Mouse (Mus musculus): ENCODE measurements around the gene H2afz. TPM values are rescaled to one million over a fixed set of nuclear protein-coding genes. Genes with fewer than 3 reads are reported as not detected.

H2afz gene
- polyA plus RNA-seq, 1 experiment from 2014 or later: 3,607 TPM

DNA sequence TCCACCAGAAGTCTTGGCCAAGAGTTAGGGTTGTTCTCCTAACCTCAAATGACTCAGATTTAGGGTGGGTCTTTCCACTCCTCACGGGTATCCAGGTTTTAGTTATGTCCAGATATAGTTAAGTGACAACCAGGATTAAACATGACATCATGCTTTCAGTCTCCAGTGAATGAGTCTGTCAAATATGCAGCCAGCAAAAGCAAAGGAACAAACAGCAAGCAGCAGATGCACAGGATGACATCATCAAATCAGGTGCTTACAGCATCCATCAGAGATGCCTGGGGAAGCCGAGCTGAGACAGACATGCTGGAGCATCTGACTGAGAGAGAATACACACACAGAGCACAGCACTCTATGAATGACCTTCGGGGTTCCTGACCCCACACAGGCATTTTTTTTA, 9.0 kb upstream of the H2afz start:
- ATAC-seq (replicated peaks; ENCODE audit: insufficient number of reproducible peaks, low FRiP score, low TSS enrichment, low read depth) (no peak), DNase-seq (ENCODE audit: low spot score) (no peak)
- Histone ChIP-seq H3K36me3 (replicated peaks; ENCODE audit: control insufficient read depth, insufficient read depth, low read depth, low read length) (no peaks in the 10 kb centered on the region), H3K4me1 (ENCODE audit: control insufficient read depth, insufficient read depth, low read length) (no peaks in the 10 kb centered on the region), H3K27ac (replicated peaks; ENCODE audit: low read depth, low read length) (no peak overlapping the region), H3K9me3 (replicated peaks; ENCODE audit: control insufficient read depth, low read length) (no peaks in the 10 kb centered on the region), H3K4me3 (ENCODE audit: low read depth, low read length) (no peak overlapping the region), H3K9ac (replicated peaks; ENCODE audit: low read length) (no peak overlapping the region), H3K4me2 (ENCODE audit: low read depth, low read length) (no peak overlapping the region), H3K27me3 (ENCODE audit: control insufficient read depth, insufficient read depth, low read length) (no peaks in the 10 kb centered on the region)
- 79% methylated on average over 3 of the region's 3 CpGs for WGBS

DNA sequence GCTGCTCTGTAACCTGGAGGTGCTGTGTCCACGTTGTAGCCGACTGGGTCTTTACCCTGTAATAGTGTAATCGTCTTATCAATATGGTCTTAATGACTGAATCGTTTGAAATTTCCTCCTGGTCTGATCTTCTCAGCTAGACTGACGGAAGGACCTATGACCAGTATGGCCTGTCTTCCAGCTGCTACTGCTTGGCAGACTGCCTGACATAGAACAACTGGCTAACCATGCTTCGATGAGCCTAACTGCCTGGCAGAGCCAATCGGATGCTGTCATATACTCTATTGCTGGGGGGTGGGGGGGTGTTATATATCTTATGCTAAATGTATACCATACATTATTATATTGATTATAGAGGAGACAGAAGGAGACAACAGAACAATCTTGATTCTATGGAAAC, 8.2 kb upstream of the H2afz start:
- H3K36me3 ChIP-seq (replicated peaks; ENCODE audit: control insufficient read depth, insufficient read depth, low read depth, low read length): no peaks in the 10 kb centered on the region
- no peaks in the 10 kb centered on the region for H3K4me1 ChIP-seq (ENCODE audit: control insufficient read depth, insufficient read depth, low read length)
- no peak overlapping the region for H3K27ac ChIP-seq (replicated peaks; ENCODE audit: low read depth, low read length)
- H3K27me3 ChIP-seq (ENCODE audit: control insufficient read depth, insufficient read depth, low read length): no peaks in the 10 kb centered on the region
- no peak overlapping the region for H3K4me3 ChIP-seq (ENCODE audit: low read depth, low read length)
- 85% methylated on average over 7 of the region's 7 CpGs for WGBS
- no peak overlapping the region for H3K4me2 ChIP-seq (ENCODE audit: low read depth, low read length)
- no peak overlapping the region for H3K9ac ChIP-seq (replicated peaks; ENCODE audit: low read length)
- no peaks in the 10 kb centered on the region for H3K9me3 ChIP-seq (replicated peaks; ENCODE audit: control insufficient read depth, low read length)
- no peak for ATAC-seq (replicated peaks; ENCODE audit: insufficient number of reproducible peaks, low FRiP score, low TSS enrichment, low read depth)
- DNase-seq (ENCODE audit: low spot score): no peak

DNA sequence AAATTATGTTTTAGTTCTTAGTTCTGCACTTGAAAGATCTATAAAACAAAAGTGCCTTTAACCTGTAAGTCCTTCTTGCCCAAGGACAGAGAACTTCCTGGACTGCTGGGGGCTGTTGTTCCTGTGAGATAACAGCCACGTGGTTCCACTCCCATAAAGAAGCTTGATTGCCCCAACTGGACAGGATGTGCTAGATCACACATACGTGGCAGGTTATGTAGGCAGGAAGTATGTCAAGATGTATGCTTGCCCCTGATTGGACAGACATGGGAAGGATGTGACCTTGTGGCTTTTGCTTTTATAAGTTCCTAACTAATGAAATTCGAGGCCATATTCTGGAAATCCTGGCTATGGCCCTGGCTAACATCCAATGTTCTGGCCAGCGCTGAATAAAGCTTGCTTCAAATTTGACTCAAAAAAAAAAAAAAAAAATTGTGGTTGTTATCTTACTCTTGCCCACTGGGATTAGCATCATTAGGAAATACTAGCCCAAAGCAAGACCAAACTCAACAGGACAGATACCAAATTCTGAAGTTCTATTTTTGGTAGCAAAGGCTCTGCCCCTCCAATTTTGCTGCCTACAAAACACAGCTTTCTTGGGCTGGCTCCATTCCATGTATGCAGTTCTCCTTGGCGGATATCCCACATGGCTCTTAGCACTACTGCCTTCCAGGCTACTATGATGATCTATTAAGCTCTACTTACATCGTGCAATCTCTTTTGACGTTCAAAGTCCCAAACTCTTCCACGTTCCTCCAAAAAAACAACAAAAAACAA, 3.7 kb upstream of the H2afz start:
- no peak overlapping the region for H3K4me2 ChIP-seq (ENCODE audit: low read depth, low read length)
- no peak overlapping the region for H3K4me3 ChIP-seq (ENCODE audit: low read depth, low read length)
- WGBS: 78% methylated on average over 8 of the region's 8 CpGs
- no peak for ATAC-seq (replicated peaks; ENCODE audit: insufficient number of reproducible peaks, low FRiP score, low TSS enrichment, low read depth)
- no peaks in the 10 kb centered on the region for H3K9me3 ChIP-seq (replicated peaks; ENCODE audit: control insufficient read depth, low read length)
- no peak overlapping the region for H3K27ac ChIP-seq (replicated peaks; ENCODE audit: low read depth, low read length)
- H3K9ac ChIP-seq (replicated peaks; ENCODE audit: low read length): no peak overlapping the region
- H3K36me3 ChIP-seq (replicated peaks; ENCODE audit: control insufficient read depth, insufficient read depth, low read depth, low read length): no peaks in the 10 kb centered on the region
- no peaks in the 10 kb centered on the region for H3K4me1 ChIP-seq (ENCODE audit: control insufficient read depth, insufficient read depth, low read length)
- H3K27me3 ChIP-seq (ENCODE audit: control insufficient read depth, insufficient read depth, low read length): no peaks in the 10 kb centered on the region
- no peak for DNase-seq (ENCODE audit: low spot score)

GRCm38 (mm10) chr3:137861436-137861835, 2.9 kb upstream of the H2afz start:
- Histone ChIP-seq H3K4me3 (ENCODE audit: low read depth, low read length) (no peak overlapping the region), H3K36me3 (replicated peaks; ENCODE audit: control insufficient read depth, insufficient read depth, low read depth, low read length) (no peaks in the 10 kb centered on the region), H3K9me3 (replicated peaks; ENCODE audit: control insufficient read depth, low read length) (no peaks in the 10 kb centered on the region), H3K9ac (replicated peaks; ENCODE audit: low read length) (no peak overlapping the region), H3K27me3 (ENCODE audit: control insufficient read depth, insufficient read depth, low read length) (no peaks in the 10 kb centered on the region), H3K27ac (replicated peaks; ENCODE audit: low read depth, low read length) (no peak overlapping the region), H3K4me1 (ENCODE audit: control insufficient read depth, insufficient read depth, low read length) (no peaks in the 10 kb centered on the region), H3K4me2 (ENCODE audit: low read depth, low read length) (no peak overlapping the region)
- DNase-seq (ENCODE audit: low spot score): no peak
- ATAC-seq (replicated peaks; ENCODE audit: insufficient number of reproducible peaks, low FRiP score, low TSS enrichment, low read depth): no peak
- WGBS: 83% methylated on average over 4 of the region's 4 CpGs

DNA sequence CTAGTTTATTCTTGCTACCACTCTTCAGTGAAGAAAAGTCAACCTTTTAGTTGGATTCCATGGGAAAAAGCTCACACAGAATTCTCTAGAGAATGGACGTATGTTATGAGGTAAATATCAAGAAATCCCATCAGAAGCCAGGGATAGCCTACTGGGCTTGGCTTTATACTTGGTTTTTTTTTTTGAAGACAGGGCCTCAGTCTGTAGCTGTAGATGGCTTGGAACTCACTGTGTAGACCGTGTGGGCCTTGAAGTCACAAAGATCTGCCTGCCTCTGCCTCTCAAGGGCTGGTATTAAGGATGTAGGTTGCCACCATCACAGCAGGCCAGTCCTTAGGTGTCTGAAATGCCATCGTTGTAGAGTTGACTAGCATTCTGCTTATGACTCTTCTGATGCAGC, 1.7 kb upstream of the H2afz start:
- H3K4me2 ChIP-seq (ENCODE audit: low read depth, low read length): no peak overlapping the region
- 94% methylated on average over 3 of the region's 3 CpGs for WGBS
- no peak for DNase-seq (ENCODE audit: low spot score)

DNA sequence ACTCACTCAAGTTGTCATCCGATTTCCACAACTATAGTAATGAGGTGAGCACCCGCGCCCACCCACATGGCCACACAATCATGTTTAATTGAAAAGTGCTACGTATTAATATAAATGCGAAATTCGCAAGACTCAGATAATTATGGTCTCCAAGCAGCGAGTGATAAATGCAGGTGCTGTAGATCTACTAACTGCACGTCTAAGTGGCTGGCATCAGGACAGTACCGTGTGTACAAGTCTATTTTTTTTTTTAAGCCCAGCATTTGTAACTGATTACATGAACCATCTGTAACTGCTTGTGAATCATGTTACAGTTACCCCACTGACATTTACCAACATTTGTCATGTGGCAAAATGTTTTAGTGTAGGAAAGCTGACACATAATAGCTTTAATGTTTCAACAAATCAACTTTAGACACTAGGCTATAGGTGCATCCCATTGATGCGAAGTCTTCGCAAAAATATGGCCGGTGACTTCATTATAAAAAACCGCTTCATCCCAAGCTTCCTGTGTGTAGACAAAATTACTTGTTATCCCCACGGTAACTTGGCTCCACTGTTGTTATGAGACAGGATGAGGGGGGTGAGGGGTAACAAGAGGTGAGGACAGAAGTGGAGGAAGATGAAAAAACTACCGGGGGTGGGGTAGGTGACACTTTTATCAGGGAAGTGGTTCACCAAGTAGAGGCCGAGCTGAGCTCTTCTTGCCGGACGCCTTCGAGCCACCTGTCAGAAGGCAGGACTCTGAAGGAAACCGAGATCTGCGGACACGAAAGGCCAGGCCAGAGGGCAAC, 760 bp upstream of the H2afz start:
- H3K4me2 ChIP-seq (ENCODE audit: low read depth, low read length): peak overlapping the region; percentile 57
- H3K4me3 ChIP-seq (ENCODE audit: low read depth, low read length): peak overlapping the region; percentile 87
- H3K9me3 ChIP-seq (replicated peaks; ENCODE audit: control insufficient read depth, low read length): no peaks in the 10 kb centered on the region
- H3K36me3 ChIP-seq (replicated peaks; ENCODE audit: control insufficient read depth, insufficient read depth, low read depth, low read length): no peaks in the 10 kb centered on the region
- WGBS: 36% methylated on average over 22 of the region's 22 CpGs
- ATAC-seq (replicated peaks; ENCODE audit: insufficient number of reproducible peaks, low FRiP score, low TSS enrichment, low read depth) (no peak; the same call in 1 of the 2 replicates), DNase-seq (ENCODE audit: low spot score) (no peak)
- no peaks in the 10 kb centered on the region for H3K4me1 ChIP-seq (ENCODE audit: control insufficient read depth, insufficient read depth, low read length)
- peak overlapping the region; percentile 85 for H3K27ac ChIP-seq (replicated peaks; ENCODE audit: low read depth, low read length)
- no peaks in the 10 kb centered on the region for H3K27me3 ChIP-seq (ENCODE audit: control insufficient read depth, insufficient read depth, low read length)
- peak overlapping the region; percentile 59 for H3K9ac ChIP-seq (replicated peaks; ENCODE audit: low read length)

More for the DNA sequence above, 1.7 kb upstream of the H2afz start:
- no peak for ATAC-seq (replicated peaks; ENCODE audit: insufficient number of reproducible peaks, low FRiP score, low TSS enrichment, low read depth)
- Histone ChIP-seq H3K9me3 (replicated peaks; ENCODE audit: control insufficient read depth, low read length) (no peaks in the 10 kb centered on the region), H3K4me1 (ENCODE audit: control insufficient read depth, insufficient read depth, low read length) (no peaks in the 10 kb centered on the region), H3K27ac (replicated peaks; ENCODE audit: low read depth, low read length) (no peak overlapping the region), H3K36me3 (replicated peaks; ENCODE audit: control insufficient read depth, insufficient read depth, low read depth, low read length) (no peaks in the 10 kb centered on the region), H3K4me3 (ENCODE audit: low read depth, low read length) (no peak overlapping the region), H3K27me3 (ENCODE audit: control insufficient read depth, insufficient read depth, low read length) (no peaks in the 10 kb centered on the region), H3K9ac (replicated peaks; ENCODE audit: low read length) (no peak overlapping the region)

DNA sequence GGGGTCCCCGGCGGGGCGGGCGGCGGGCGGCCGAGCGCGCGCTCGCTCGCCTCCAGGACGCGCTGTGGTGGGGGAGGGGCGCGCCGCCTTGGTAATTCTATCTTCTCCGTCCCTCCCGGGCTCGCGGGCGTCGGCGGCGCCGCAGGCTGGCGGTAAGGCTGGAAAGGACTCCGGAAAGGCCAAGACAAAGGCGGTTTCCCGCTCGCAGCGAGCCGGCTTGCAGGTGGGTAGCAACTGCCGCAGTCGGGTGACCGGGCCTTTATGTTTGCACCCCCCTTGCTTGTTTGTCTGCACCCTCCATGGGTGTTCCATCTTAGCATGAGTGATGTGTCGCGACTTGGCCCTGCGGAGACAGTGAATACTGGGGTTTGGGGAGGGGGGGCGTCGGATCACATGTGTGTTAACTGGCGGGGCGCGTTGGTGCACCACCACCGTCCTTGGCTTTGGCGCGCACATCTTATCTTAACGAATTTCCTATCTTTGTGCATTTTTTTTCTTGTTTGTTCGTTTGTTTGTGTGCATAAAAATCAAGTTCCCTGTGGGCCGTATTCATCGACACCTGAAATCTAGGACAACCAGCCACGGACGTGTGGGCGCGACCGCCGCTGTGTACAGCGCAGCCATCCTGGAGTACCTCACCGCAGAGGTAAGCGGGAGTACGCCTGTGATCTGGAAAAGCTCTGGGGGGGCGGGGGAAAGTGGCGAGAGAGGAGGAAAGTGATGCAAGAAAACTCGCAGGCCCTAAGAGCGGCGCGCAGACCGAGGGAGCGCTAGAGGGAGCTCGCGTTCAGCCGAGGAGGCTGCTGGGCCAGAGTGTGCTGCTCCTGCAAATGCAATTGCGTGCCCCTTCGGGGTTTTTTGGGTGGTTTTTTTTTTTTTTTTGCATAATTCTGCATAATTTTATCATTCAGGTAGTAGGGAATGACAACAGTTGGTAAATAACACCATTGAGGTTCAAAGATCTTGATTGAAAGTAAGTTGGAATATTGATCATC, 998 bp downstream of the H2afz start:
- H3K4me1 ChIP-seq (ENCODE audit: control insufficient read depth, insufficient read depth, low read length): no peaks in the 10 kb centered on the region
- H3K27ac ChIP-seq (replicated peaks; ENCODE audit: low read depth, low read length): peak overlapping the region; percentile 99
- peak; percentile 50 for ATAC-seq (replicated peaks; ENCODE audit: insufficient number of reproducible peaks, low FRiP score, low TSS enrichment, low read depth)
- no peaks in the 10 kb centered on the region for H3K27me3 ChIP-seq (ENCODE audit: control insufficient read depth, insufficient read depth, low read length)
- peak overlapping the region; percentile 99 for H3K9ac ChIP-seq (replicated peaks; ENCODE audit: low read length)
- no peaks in the 10 kb centered on the region for H3K9me3 ChIP-seq (replicated peaks; ENCODE audit: control insufficient read depth, low read length)
- peak overlapping the region; percentile 87 for H3K4me3 ChIP-seq (ENCODE audit: low read depth, low read length)
- H3K36me3 ChIP-seq (replicated peaks; ENCODE audit: control insufficient read depth, insufficient read depth, low read depth, low read length): no peaks in the 10 kb centered on the region
- under 1% methylated on average over 66 of the region's 74 CpGs for WGBS
- H3K4me2 ChIP-seq (ENCODE audit: low read depth, low read length): peak overlapping the region; percentile 30
- peak; percentile 95 for DNase-seq (ENCODE audit: low spot score)

All from embryonic facial prominence, embryonic 11.5 days (tissue).